Mouse (Mus musculus) cerebellum, postnatal 36 days (tissue): Measurements from ENCODE around the gene Ralgps1.
A peak's percentile ranks its signal among the peaks of the same experiment; 100 is the strongest.

Experiments used
- DNase-seq, 2 experiments: peaks; one replicate each; pipeline ENCODE4 v3.0.0; 2021 to 2022; ENCODE audit warnings: mixed read lengths in 2 of 2

The Ralgps1 gene

GRCm38 (mm10) chr2:33279758-33280157 lies 91.5 kb downstream of the Ralgps1 start:
- no peak for DNase-seq

- DNase-seq: peak; percentile 28 to 31
These were observed 96.4 kb downstream of the Ralgps1 start for GRCm38 (mm10) chr2:33274719-33275490.

- DNase-seq: no peak
These were observed 98.4 kb downstream of the Ralgps1 start for GRCm38 (mm10) chr2:33272665-33273439.

GRCm38 (mm10) chr2:33271511-33271910 lies 99.8 kb downstream of the Ralgps1 start:
- no peak for DNase-seq

GRCm38 (mm10) chr2:33270569-33270968 lies 100.7 kb downstream of the Ralgps1 start:
- DNase-seq: no peak

GRCm38 (mm10) chr2:33269132-33269493 lies 102.2 kb downstream of the Ralgps1 start:
- DNase-seq: peak; percentile 37 to 40

GRCm38 (mm10) chr2:33268384-33269131 lies 102.7 kb downstream of the Ralgps1 start:
- DNase-seq: no peak

GRCm38 (mm10) chr2:33267075-33267474 lies 104.2 kb downstream of the Ralgps1 start:
- no peak for DNase-seq

- no peak for DNase-seq
These were observed 105.5 kb downstream of the Ralgps1 start for GRCm38 (mm10) chr2:33265793-33266192.

GRCm38 (mm10) chr2:33261475-33261874 lies 109.8 kb downstream of the Ralgps1 start:
- DNase-seq: no peak

- DNase-seq: no peak
These were observed 110.5 kb downstream of the Ralgps1 start for GRCm38 (mm10) chr2:33260772-33261171.

GRCm38 (mm10) chr2:33256769-33257537 lies 114.3 kb downstream of the Ralgps1 start:
- DNase-seq: peak; percentile 24 to 38

GRCm38 (mm10) chr2:33254318-33254985 lies 116.8 kb downstream of the Ralgps1 start:
- DNase-seq: peak; percentile 48 to 57

- no peak for DNase-seq
These were observed 117.6 kb downstream of the Ralgps1 start for GRCm38 (mm10) chr2:33253572-33254190.

- DNase-seq: no peak
These were observed 118.5 kb downstream of the Ralgps1 start for GRCm38 (mm10) chr2:33252751-33253150.

- no peak for DNase-seq
These were observed 121.2 kb downstream of the Ralgps1 start for GRCm38 (mm10) chr2:33249922-33250633.

- no peak for DNase-seq
These were observed 122.7 kb downstream of the Ralgps1 start for GRCm38 (mm10) chr2:33248549-33248948.

GRCm38 (mm10) chr2:33246841-33247240 lies 124.4 kb downstream of the Ralgps1 start:
- DNase-seq: peak in 1 of 2 experiments; percentile 28

GRCm38 (mm10) chr2:33245350-33245749 lies 125.9 kb downstream of the Ralgps1 start:
- DNase-seq: no peak

GRCm38 (mm10) chr2:33244880-33245279 lies 126.4 kb downstream of the Ralgps1 start:
- DNase-seq: no peak

GRCm38 (mm10) chr2:33237581-33237980 lies 133.7 kb downstream of the Ralgps1 start:
- DNase-seq: no peak
